Mouse (Mus musculus) myocyte (in vitro differentiated cells): ENCODE data around the gene Nsrp1. TPM values are rescaled to one million over a fixed set of nuclear protein-coding genes. Genes with fewer than 3 reads are reported as not detected.

Experiments used
- H3K27me3 ChIP-seq: one replicate; pipeline ENCODE4 v1.6.1; 2011; ENCODE audit not compliant: control insufficient read depth, insufficient read depth, insufficient read length
- H3K36me3 ChIP-seq: one replicate; pipeline ENCODE4 v1.6.1; 2011; ENCODE audit not compliant: control insufficient read depth, insufficient read depth
- H3K4me2 ChIP-seq: one replicate; pipeline ENCODE4 v1.6.1; 2011; ENCODE audit warnings: low read depth, control low read depth
- H3K4me3 ChIP-seq: one replicate; pipeline ENCODE4 v1.5.1; 2011; ENCODE audit warnings: mild to moderate bottlenecking, control low read depth, moderate library complexity
- H3K79me2 ChIP-seq: one replicate; pipeline ENCODE4 v1.6.1; 2011; ENCODE audit not compliant: control insufficient read depth, insufficient read depth
- H3ac ChIP-seq: one replicate; pipeline ENCODE4 v1.6.1; 2011; ENCODE audit not compliant: control insufficient read depth, insufficient read length
- CEBPB ChIP-seq: IDR thresholded peaks from 2 replicates; pipeline ENCODE4 v1.6.1; 2011; ENCODE audit warnings: mild to moderate bottlenecking, moderate library complexity; ENCODE audit not compliant: poor library complexity, insufficient read depth, severe bottlenecking
- E2F4 ChIP-seq: IDR thresholded peaks from one replicate; pipeline ENCODE4 v1.6.1; 2011; ENCODE audit warnings: mild to moderate bottlenecking, control low read depth, moderate library complexity; ENCODE audit not compliant: insufficient read depth
- MAX ChIP-seq: IDR thresholded peaks from one replicate; pipeline ENCODE4 v1.6.1; 2011; ENCODE audit warnings: low read depth, mild to moderate bottlenecking, control low read depth
- MYOD1 ChIP-seq, 3 experiments: IDR thresholded peaks; one replicate each; pipeline ENCODE4 v1.6.1; 2011; ENCODE audit warnings: control low read depth in 2 of 3, low read depth in 2 of 3, mild to moderate bottlenecking in 2 of 3, moderate library complexity in 1 of 3; ENCODE audit not compliant: insufficient read length in 2 of 3, control insufficient read depth in 1 of 3
- MYOG ChIP-seq, 3 experiments: IDR thresholded peaks; one replicate each; pipeline ENCODE4 v1.6.1; 2011; ENCODE audit warnings: control low read depth in 2 of 3, low read depth in 2 of 3, mild to moderate bottlenecking in 2 of 3; ENCODE audit not compliant: insufficient read length in 2 of 3, control insufficient read depth in 1 of 3, insufficient read depth in 1 of 3
- POLR2A ChIP-seq: IDR thresholded peaks from one replicate; pipeline ENCODE4 v1.6.1; 2011; ENCODE audit warnings: low read depth, mild to moderate bottlenecking, control low read depth, moderate library complexity; ENCODE audit not compliant: insufficient read length
- POLR2AphosphoS2 ChIP-seq: IDR thresholded peaks from one replicate; pipeline ENCODE4 v1.6.1; 2011; ENCODE audit warnings: low read depth, control low read depth; ENCODE audit not compliant: insufficient read length
- REST ChIP-seq: IDR thresholded peaks from one replicate; pipeline ENCODE4 v1.6.1; 2011; ENCODE audit warnings: mild to moderate bottlenecking, control low read depth, moderate library complexity; ENCODE audit not compliant: insufficient read depth, insufficient read length
- SRF ChIP-seq: IDR thresholded peaks from one replicate; pipeline ENCODE4 v1.6.1; 2011; ENCODE audit warnings: low read depth; ENCODE audit not compliant: control insufficient read depth, insufficient read length
- TCF12 ChIP-seq: IDR thresholded peaks from one replicate; pipeline ENCODE4 v1.6.1; 2011; ENCODE audit warnings: mild to moderate bottlenecking, control low read depth; ENCODE audit not compliant: poor library complexity, insufficient read depth, severe bottlenecking
- TCF3 ChIP-seq: IDR thresholded peaks from one replicate; pipeline ENCODE4 v1.6.1; 2011; ENCODE audit warnings: low read depth, control low read depth; ENCODE audit not compliant: insufficient read length
- USF1 ChIP-seq: IDR thresholded peaks from one replicate; pipeline ENCODE4 v1.6.1; 2011; ENCODE audit warnings: low read depth, mild to moderate bottlenecking, control low read depth, moderate library complexity
- polyA plus RNA-seq: library from polyadenylated mRNA; unstranded; fragments of >200 nt; fragmentation: generic; extraction: Trizol; gene quantifications from one replicate; pipeline ENCODE4 v1.2.1, GENCODE M21; 2012; ENCODE audit warnings: missing spikeins

Gene Nsrp1
- polyA plus RNA-seq, 1 experiment, result 2.9 TPM

- H3ac ChIP-seq, result no peak overlapping the region
- H3K36me3 ChIP-seq, result no peaks in the 10 kb centered on the region
- H3K4me3 ChIP-seq, result no peak overlapping the region
- no peaks in the 10 kb centered on the region for H3K79me2 ChIP-seq
- no peaks in the 10 kb centered on the region for H3K27me3 ChIP-seq
- H3K4me2 ChIP-seq, result no peak overlapping the region
- TF ChIP-seq USF1, result no peak
- no peak for TF ChIP-seq CEBPB
- TF ChIP-seq TCF12, result no peak
- TF ChIP-seq MYOD1 (IDR thresholded peaks at IDR 0.05; ENCODE audit: control insufficient read depth in 1 of 3, insufficient read length in 2 of 3, low read depth in 2 of 3), result no peak
- no peak for TF ChIP-seq POLR2A
- no peak for TF ChIP-seq REST
- TF ChIP-seq E2F4, result no peak
- TF ChIP-seq SRF, result no peak
- no peak for TF ChIP-seq TCF3
- TF ChIP-seq MAX, result no peak
- no peak for TF ChIP-seq MYOG (IDR thresholded peaks at IDR 0.05; ENCODE audit: control insufficient read depth in 1 of 3, insufficient read depth in 1 of 3, insufficient read length in 2 of 3, low read depth in 2 of 3)
- TF ChIP-seq POLR2AphosphoS2, result no peak
These were observed 51.7 kb downstream of the Nsrp1 start for GRCm38 (mm10) chr11:77026559-77026958.

- H3K4me2 ChIP-seq, result no peak overlapping the region
- TF ChIP-seq MYOG (IDR thresholded peaks at IDR 0.05; ENCODE audit: control insufficient read depth in 1 of 3, insufficient read depth in 1 of 3, insufficient read length in 2 of 3, low read depth in 2 of 3) (no peak), POLR2A (no peak), USF1 (no peak), SRF (no peak), MAX (no peak), MYOD1 (IDR thresholded peaks at IDR 0.05; ENCODE audit: control insufficient read depth in 1 of 3, insufficient read length in 2 of 3, low read depth in 2 of 3) (no peak), CEBPB (no peak), REST (no peak), TCF12 (no peak)
- no peaks in the 10 kb centered on the region for H3K79me2 ChIP-seq
- no peak overlapping the region for H3K4me3 ChIP-seq
- peaks cover 6% of the 10 kb centered on the region for H3K27me3 ChIP-seq
- H3ac ChIP-seq, result no peak overlapping the region
- no peaks in the 10 kb centered on the region for H3K36me3 ChIP-seq
These were observed 56.4 kb downstream of the Nsrp1 start for GRCm38 (mm10) chr11:77021749-77022396.

GRCm38 (mm10) chr11:77019539-77019938 lies 58.7 kb downstream of the Nsrp1 start:
- Histone ChIP-seq H3K4me2 (no peak overlapping the region), H3K79me2 (no peaks in the 10 kb centered on the region), H3K27me3 (peaks cover 6% of the 10 kb centered on the region), H3ac (no peak overlapping the region), H3K4me3 (no peak overlapping the region), H3K36me3 (no peaks in the 10 kb centered on the region)
- TF ChIP-seq SRF (no peak), REST (no peak), TCF12 (no peak), POLR2AphosphoS2 (no peak), MYOG (IDR thresholded peaks at IDR 0.05; ENCODE audit: control insufficient read depth in 1 of 3, insufficient read depth in 1 of 3, insufficient read length in 2 of 3, low read depth in 2 of 3) (no peak), POLR2A (no peak), MAX (no peak), USF1 (no peak), MYOD1 (IDR thresholded peaks at IDR 0.05; ENCODE audit: control insufficient read depth in 1 of 3, insufficient read length in 2 of 3, low read depth in 2 of 3) (no peak), CEBPB (no peak), TCF3 (no peak), E2F4 (no peak)

- Histone ChIP-seq H3K4me2 (no peak overlapping the region), H3ac (no peak overlapping the region), H3K79me2 (no peaks in the 10 kb centered on the region), H3K27me3 (peaks cover 6% of the 10 kb centered on the region), H3K4me3 (no peak overlapping the region), H3K36me3 (no peaks in the 10 kb centered on the region)
- TF ChIP-seq TCF3, result no peak
- no peak for TF ChIP-seq E2F4
- no peak for TF ChIP-seq CEBPB
- no peak for TF ChIP-seq REST
- no peak for TF ChIP-seq TCF12
- TF ChIP-seq SRF, result no peak
- TF ChIP-seq POLR2AphosphoS2, result no peak
These were observed 60.2 kb downstream of the Nsrp1 start for GRCm38 (mm10) chr11:77018046-77018445.

- Histone ChIP-seq H3K36me3 (no peaks in the 10 kb centered on the region), H3ac (no peak overlapping the region), H3K79me2 (no peaks in the 10 kb centered on the region), H3K27me3 (no peaks in the 10 kb centered on the region), H3K4me3 (no peak overlapping the region), H3K4me2 (no peak overlapping the region)
- TF ChIP-seq SRF (no peak), E2F4 (no peak), TCF12 (no peak), MAX (no peak), MYOD1 (IDR thresholded peaks at IDR 0.05; ENCODE audit: control insufficient read depth in 1 of 3, insufficient read length in 2 of 3, low read depth in 2 of 3) (no peak), REST (no peak), POLR2AphosphoS2 (no peak), USF1 (no peak), POLR2A (no peak), TCF3 (no peak), CEBPB (no peak), MYOG (IDR thresholded peaks at IDR 0.05; ENCODE audit: control insufficient read depth in 1 of 3, insufficient read depth in 1 of 3, insufficient read length in 2 of 3, low read depth in 2 of 3) (no peak)
These were observed 67.3 kb downstream of the Nsrp1 start for GRCm38 (mm10) chr11:77010762-77011475.
